Comparison of ENCODE assay signal across 11 mouse cellular contexts in genomic region chr15:86673096-86673520, GRCm38 (mm10).
DNase-seq lines count a peak whose midpoint lies in the region; ATAC-seq and TF ChIP-seq lines count a peak whose summit lies in the region.
"Had no signal": no experiment of that assay in that cellular context is flagged by ENCODE, and none has a peak within 500 bp of the region (broad histone marks: within the 10 kb centered on the region; RNA-seq: fewer than 3 reads in every experiment).

No protein-coding gene starts in this region.

- H3K4me2 ChIP-seq in intestine, embryonic 14.5 days (ENCODE audit: low read length): no peak overlapping the region
- no peak overlapping the region for H3K4me2 ChIP-seq in intestine, postnatal 0 days (replicated peaks; ENCODE audit: low read depth)
- no peak overlapping the region for H3K4me2 ChIP-seq in forebrain, embryonic 12.5 days
- H3K4me2 ChIP-seq: heart, embryonic 13.5 days; limb, embryonic 15.5 days; neural tube, embryonic 13.5 days had no signal

- H3K36me3 ChIP-seq in intestine, embryonic 14.5 days (ENCODE audit: control insufficient read depth, insufficient read depth, low read length): no peaks in the 10 kb centered on the region
- H3K36me3 ChIP-seq in intestine, postnatal 0 days (ENCODE audit: control insufficient read depth, insufficient read depth): no peaks in the 10 kb centered on the region
- H3K36me3 ChIP-seq in forebrain, embryonic 12.5 days (replicated peaks): no peaks in the 10 kb centered on the region
- H3K36me3 ChIP-seq: heart, embryonic 13.5 days; limb, embryonic 15.5 days; neural tube, embryonic 13.5 days had no signal

- H3K9me3 ChIP-seq in intestine, embryonic 14.5 days (ENCODE audit: control insufficient read depth, low read length): no peaks in the 10 kb centered on the region
- no peaks in the 10 kb centered on the region for H3K9me3 ChIP-seq in intestine, postnatal 0 days (ENCODE audit: control insufficient read depth)
- no peaks in the 10 kb centered on the region for H3K9me3 ChIP-seq in forebrain, embryonic 12.5 days
- H3K9me3 ChIP-seq: heart, embryonic 13.5 days; limb, embryonic 15.5 days; neural tube, embryonic 13.5 days had no signal

- ATAC-seq in intestine, embryonic 14.5 days (replicated peaks; ENCODE audit: low FRiP score, low TSS enrichment, low read depth): no peak
- no peak for ATAC-seq in intestine, postnatal 0 days
- ATAC-seq in forebrain, embryonic 12.5 days (ENCODE audit: low FRiP score): peak; percentile 57; the same call in 1 of the 2 replicates

- no peak overlapping the region for H3K4me3 ChIP-seq in intestine, embryonic 14.5 days (ENCODE audit: low read depth, low read length)
- H3K4me3 ChIP-seq in intestine, postnatal 0 days (ENCODE audit: low read depth, low read length): no peak overlapping the region
- no peak overlapping the region for H3K4me3 ChIP-seq in forebrain, embryonic 12.5 days (replicated peaks)
- H3K4me3 ChIP-seq: heart, embryonic 13.5 days; limb, embryonic 15.5 days; neural tube, embryonic 13.5 days had no signal

- intact Hi-C loops in left cerebral cortex, postnatal 14 days (cut with DNase I): no loop called here

- no peak overlapping the region for H3K9ac ChIP-seq in intestine, embryonic 14.5 days (ENCODE audit: low read length)
- no peak overlapping the region for H3K9ac ChIP-seq in intestine, postnatal 0 days (ENCODE audit: low read depth, low read length)
- no peak overlapping the region for H3K9ac ChIP-seq in forebrain, embryonic 12.5 days
- H3K9ac ChIP-seq: heart, embryonic 13.5 days; limb, embryonic 15.5 days; neural tube, embryonic 13.5 days had no signal

- TF ChIP-seq CTCF in intestine, postnatal 0 days (IDR thresholded peaks at IDR 0.05; ENCODE audit: low read depth): no peak
- TF ChIP-seq CTCF in brain, embryonic 14.5 days (IDR thresholded peaks at IDR 0.05; ENCODE audit: borderline replicate concordance, extremely low read depth, insufficient read depth, insufficient read length): no peak

- no peak overlapping the region for H3K27ac ChIP-seq in intestine, embryonic 14.5 days (ENCODE audit: low read depth)
- H3K27ac ChIP-seq in intestine, postnatal 0 days (ENCODE audit: low read depth, low read length): no peak overlapping the region
- no peak overlapping the region for H3K27ac ChIP-seq in forebrain, embryonic 12.5 days
- H3K27ac ChIP-seq: heart, embryonic 13.5 days; limb, embryonic 15.5 days; neural tube, embryonic 13.5 days had no signal

- no peak for TF ChIP-seq POLR2A in brain, embryonic 14.5 days (IDR thresholded peaks at IDR 0.05; ENCODE audit: borderline replicate concordance, extremely low read depth, insufficient read depth, insufficient read length, poor library complexity, severe bottlenecking)

- no peaks in the 10 kb centered on the region for H3K27me3 ChIP-seq in intestine, embryonic 14.5 days (replicated peaks; ENCODE audit: control insufficient read depth, insufficient read depth, low read length)
- H3K27me3 ChIP-seq in intestine, postnatal 0 days (replicated peaks; ENCODE audit: control insufficient read depth, insufficient read depth, low read length): no peaks in the 10 kb centered on the region
- no peaks in the 10 kb centered on the region for H3K27me3 ChIP-seq in forebrain, embryonic 12.5 days
- H3K27me3 ChIP-seq: limb, embryonic 15.5 days had no signal

- DNase-seq in intestine, embryonic 14.5 days (ENCODE audit: low spot score): peak; percentile 75
- DNase-seq in brain, embryonic 14.5 days (ENCODE audit: low read depth): peak; percentile 91
- peak; percentile 26 to 33 for DNase-seq in left cerebral cortex, postnatal 14 days (ENCODE audit: low spot score in 2 of 2)
- DNase-seq in thymus, postnatal 4 days: no peak
- no peak for DNase-seq in spleen, postnatal 14 days (ENCODE audit: low spot score in 2 of 2)
- DNase-seq in urinary bladder, postnatal 14 days (ENCODE audit: low spot score): no peak

- H3K4me1 ChIP-seq in intestine, embryonic 14.5 days (replicated peaks; ENCODE audit: control insufficient read depth, insufficient read depth, low read length): no peaks in the 10 kb centered on the region
- no peaks in the 10 kb centered on the region for H3K4me1 ChIP-seq in intestine, postnatal 0 days (replicated peaks; ENCODE audit: control insufficient read depth, insufficient read depth, low read length)
- H3K4me1 ChIP-seq in forebrain, embryonic 12.5 days: peaks cover 5% of the 10 kb centered on the region
- H3K4me1 ChIP-seq: heart, embryonic 13.5 days; limb, embryonic 15.5 days had no signal

- WGBS in intestine, embryonic 14.5 days: 32% methylated on average over 9 of the region's 9 CpGs
- whole genome bisulfite sequencing in intestine, postnatal 0 days: 27% methylated on average over 9 of the region's 9 CpGs
- WGBS in forebrain, embryonic 12.5 days: 21% methylated on average over 9 of the region's 9 CpGs

Comparison
In these comparisons a context has a peak if more than half of its experiments do, and no peak if none do; other contexts are left out.
1. DNase-seq: peak in intestine, embryonic 14.5 days (single experiment), brain, embryonic 14.5 days (single experiment) and left cerebral cortex, postnatal 14 days (2 of 2); none in thymus, postnatal 4 days (single experiment), spleen, postnatal 14 days (0 of 2) and urinary bladder, postnatal 14 days (single experiment).